Mouse (Mus musculus) midbrain, embryonic 16.5 days (tissue): ENCODE data around the gene Brsk2. TPM values are rescaled to one million over a fixed set of nuclear protein-coding genes. Genes with fewer than 3 reads are reported as not detected.

Experiments
- ATAC-seq: fragments of 200-750 bp; cut with Nextera tagmentation; 2 replicates; pipeline ENCODE4 v1.8.0; 2017; ENCODE audit warnings: moderate TSS enrichment
- H3K27ac ChIP-seq: fragments of 300-500 bp; sonication (generic); 2 replicates; pipeline ENCODE4 v1.5.1; 2014; ENCODE audit warnings: mild to moderate bottlenecking, low read length, mixed read lengths
- H3K27me3 ChIP-seq: fragments of 300-500 bp; sonication (generic); 2 replicates; pipeline ENCODE4 v1.6.1; 2014; ENCODE audit warnings: low read depth, low read length, mixed read lengths; ENCODE audit not compliant: control insufficient read depth, insufficient read depth
- H3K36me3 ChIP-seq: fragments of 300-500 bp; sonication (generic); 2 replicates; pipeline ENCODE4 v1.6.1; 2014; ENCODE audit warnings: mild to moderate bottlenecking, low read length, moderate library complexity, mixed read lengths; ENCODE audit not compliant: control insufficient read depth, insufficient read depth
- H3K4me1 ChIP-seq: fragments of 300-500 bp; sonication (generic); 2 replicates; pipeline ENCODE4 v1.6.1; 2014; ENCODE audit warnings: mild to moderate bottlenecking, low read length, mixed read lengths; ENCODE audit not compliant: control insufficient read depth, insufficient read depth
- H3K4me2 ChIP-seq: fragments of 300-500 bp; sonication (generic); 2 replicates; pipeline ENCODE4 v1.6.1; 2014; ENCODE audit warnings: mild to moderate bottlenecking, low read length, mixed read lengths
- H3K4me3 ChIP-seq: fragments of 300-500 bp; sonication (generic); 2 replicates; pipeline ENCODE4 v1.5.1; 2014; ENCODE audit warnings: low read depth, mild to moderate bottlenecking, low read length, moderate library complexity, mixed read lengths
- H3K9ac ChIP-seq: fragments of 300-500 bp; sonication (generic); 2 replicates; pipeline ENCODE4 v1.6.1; 2014; ENCODE audit warnings: low read depth, low read length, mixed read lengths
- H3K9me3 ChIP-seq: fragments of 300-500 bp; sonication (generic); replicated peaks from 2 replicates; pipeline ENCODE4 v1.6.1; 2014; ENCODE audit warnings: mild to moderate bottlenecking, low read length, mixed read lengths; ENCODE audit not compliant: control insufficient read depth, poor library complexity, severe bottlenecking
- WGBS: fragments of 180-500 bp; shearing (Covaris S2); extraction: QIAGEN DNeasy Blood & Tissue Kit; methylation state at CpG from one replicate; pipeline ENCODE4 v1.1.7; 2014; 5-methylcytosine and 5-hydroxymethylcytosine counted together
- microRNA-seq: library from miRNA; unstranded; fragments of <30 nt; microRNA quantifications from one replicate; pipeline ENCODE4, GENCODE M21; 2017
- polyA plus RNA-seq: library from polyadenylated mRNA; unstranded; fragments of >200 nt; fragmentation: Nextera tagmentation; extraction: Ambion mirVana; gene quantifications from 2 replicates; pipeline ENCODE4 v1.2.1, GENCODE M21; 2015

Gene Brsk2
- polyA plus RNA-seq, 1 experiment from 2014 or later: 21.8 TPM

GRCm38 (mm10) chr7:142034198-142034597, 84.6 kb downstream of the Brsk2 start:
- H3K36me3 ChIP-seq: no peaks in the 10 kb centered on the region
- H3K27ac ChIP-seq: no peak overlapping the region
- no peaks in the 10 kb centered on the region for H3K9me3 ChIP-seq
- no peak overlapping the region for H3K4me2 ChIP-seq
- 76% methylated on average over 2 of the region's 2 CpGs for WGBS
- no peak overlapping the region for H3K9ac ChIP-seq
- no peak overlapping the region for H3K4me3 ChIP-seq
- no peaks in the 10 kb centered on the region for H3K27me3 ChIP-seq
- ATAC-seq: no peak
- no peaks in the 10 kb centered on the region for H3K4me1 ChIP-seq

GRCm38 (mm10) chr7:142035048-142035811, 85.7 kb downstream of the Brsk2 start:
- H3K4me1 ChIP-seq: no peaks in the 10 kb centered on the region
- no peak overlapping the region for H3K4me3 ChIP-seq
- no peak overlapping the region for H3K27ac ChIP-seq
- H3K9me3 ChIP-seq: no peaks in the 10 kb centered on the region
- H3K27me3 ChIP-seq: no peaks in the 10 kb centered on the region
- H3K9ac ChIP-seq: no peak overlapping the region
- ATAC-seq: no peak
- no peak overlapping the region for H3K4me2 ChIP-seq
- WGBS: 76% methylated on average over 2 of the region's 2 CpGs
- H3K36me3 ChIP-seq: no peaks in the 10 kb centered on the region

- ATAC-seq: no peak
- no peak overlapping the region for H3K9ac ChIP-seq
- no peak overlapping the region for H3K4me3 ChIP-seq
- 71% methylated on average over 4 of the region's 4 CpGs for WGBS
- no peaks in the 10 kb centered on the region for H3K4me1 ChIP-seq
- H3K27me3 ChIP-seq: no peaks in the 10 kb centered on the region
- H3K27ac ChIP-seq: no peak overlapping the region
- H3K4me2 ChIP-seq: no peak overlapping the region
- no peaks in the 10 kb centered on the region for H3K36me3 ChIP-seq
- H3K9me3 ChIP-seq: no peaks in the 10 kb centered on the region
Measured at GRCm38 (mm10) chr7:142037553-142038170, 88.1 kb downstream of the Brsk2 start.

GRCm38 (mm10) chr7:142040756-142041155, 91.2 kb downstream of the Brsk2 start:
- H3K9me3 ChIP-seq: no peaks in the 10 kb centered on the region
- H3K9ac ChIP-seq: no peak overlapping the region
- no peaks in the 10 kb centered on the region for H3K4me1 ChIP-seq
- no peak overlapping the region for H3K4me3 ChIP-seq
- no peak overlapping the region for H3K27ac ChIP-seq
- no peaks in the 10 kb centered on the region for H3K27me3 ChIP-seq
- H3K4me2 ChIP-seq: no peak overlapping the region
- no peak for ATAC-seq
- no peaks in the 10 kb centered on the region for H3K36me3 ChIP-seq
- 96% methylated on average over 3 of the region's 3 CpGs for WGBS

GRCm38 (mm10) chr7:142045344-142045743, 95.8 kb downstream of the Brsk2 start:
- Histone ChIP-seq H3K9me3 (no peaks in the 10 kb centered on the region), H3K4me1 (no peaks in the 10 kb centered on the region), H3K27ac (no peak overlapping the region), H3K4me3 (no peak overlapping the region), H3K9ac (no peak overlapping the region), H3K36me3 (no peaks in the 10 kb centered on the region), H3K4me2 (no peak overlapping the region), H3K27me3 (no peaks in the 10 kb centered on the region)
- ATAC-seq: no peak
- WGBS: 19% methylated on average over 2 of the region's 2 CpGs

GRCm38 (mm10) chr7:142045932-142046331, 96.4 kb downstream of the Brsk2 start:
- Histone ChIP-seq H3K9ac (no peak overlapping the region), H3K36me3 (no peaks in the 10 kb centered on the region), H3K27ac (no peak overlapping the region), H3K4me1 (no peaks in the 10 kb centered on the region), H3K9me3 (no peaks in the 10 kb centered on the region), H3K4me3 (no peak overlapping the region), H3K4me2 (no peak overlapping the region), H3K27me3 (no peaks in the 10 kb centered on the region)
- no peak for ATAC-seq
- 100% methylated on average over 1 of the region's 1 CpGs for WGBS

GRCm38 (mm10) chr7:142050536-142050935, 101.0 kb downstream of the Brsk2 start:
- Histone ChIP-seq H3K4me2 (no peak overlapping the region), H3K27ac (no peak overlapping the region), H3K9me3 (no peaks in the 10 kb centered on the region), H3K9ac (no peak overlapping the region), H3K36me3 (no peaks in the 10 kb centered on the region), H3K27me3 (no peaks in the 10 kb centered on the region), H3K4me1 (no peaks in the 10 kb centered on the region), H3K4me3 (no peak overlapping the region)
- no peak for ATAC-seq

Small RNA genes within 50 kb of the gene (microRNA-seq; reads per million reads assigned to microRNA genes)
- gene Mir3104: 1.9 reads per million, percentile 5 among the genes with 10 or more reads in this experiment

Other genes starting within 250 kb of the Brsk2 start
- not detected in 2 replicates for gene Muc5ac, start 160.8 kb upstream of the Brsk2 start, polyA plus RNA-seq
- gene Muc5b, start 110.7 kb upstream of the Brsk2 start, polyA plus RNA-seq: 0.03 and 0.04 TPM in 2 replicates
- 80.9 and 86.6 TPM in 2 replicates for gene Tollip, start 31.2 kb upstream of the Brsk2 start, polyA plus RNA-seq
- gene Mob2, start 111.3 kb downstream of the Brsk2 start, polyA plus RNA-seq: 47.5 and 50.3 TPM in 2 replicates
- 113 and 128 TPM in 2 replicates for gene Dusp8, start 146.1 kb downstream of the Brsk2 start, polyA plus RNA-seq
- gene Gm45618, start 171.0 kb downstream of the Brsk2 start, polyA plus RNA-seq: 0.30 TPM in 1 of 2 replicates, not detected in the other
- not detected in 2 replicates for gene Gm39115, start 186.3 kb downstream of the Brsk2 start, polyA plus RNA-seq
- gene Gm45337, start 194.9 kb downstream of the Brsk2 start, polyA plus RNA-seq: not detected in 2 replicates
- gene Gm29735, start 207.4 kb downstream of the Brsk2 start, polyA plus RNA-seq: not detected in 2 replicates
- not detected in 2 replicates for gene Gm4553, start 216.0 kb downstream of the Brsk2 start, polyA plus RNA-seq
- not detected in 2 replicates for gene Krtap5-2, start 226.3 kb downstream of the Brsk2 start, polyA plus RNA-seq
- not detected in 2 replicates for gene Gm10153, start 240.6 kb downstream of the Brsk2 start, polyA plus RNA-seq